Mouse (Mus musculus) C2C12 (cell line): ENCODE data around the gene Dlg4.
"Not testable (repeated sequence)": the region's sequence is repeated elsewhere in the genome, so short reads cannot be mapped to it uniquely, and the experiment has no call there.

Source experiments
- CEBPB ChIP-seq: IDR thresholded peaks from one replicate; pipeline ENCODE4 v1.6.1; 2011; ENCODE audit warnings: low read depth, mild to moderate bottlenecking, control low read depth, moderate library complexity
- CTCF ChIP-seq: IDR thresholded peaks from one replicate; pipeline ENCODE4 v1.5.1; 2011; ENCODE audit not compliant: control insufficient read depth, insufficient read depth, insufficient read length
- FOSL1 ChIP-seq: IDR thresholded peaks from one replicate; pipeline ENCODE4 v1.8.0; 2011; ENCODE audit warnings: mild to moderate bottlenecking, low read length; ENCODE audit not compliant: poor library complexity, insufficient read depth, severe bottlenecking
- MAX ChIP-seq: IDR thresholded peaks from one replicate; pipeline ENCODE4 v1.6.1; 2011; ENCODE audit warnings: mild to moderate bottlenecking, control low read depth
- MYOD1 ChIP-seq: IDR thresholded peaks from one replicate; pipeline ENCODE4 v1.6.1; 2011; ENCODE audit warnings: low read depth; ENCODE audit not compliant: control insufficient read depth, insufficient read length
- MYOG ChIP-seq: IDR thresholded peaks from one replicate; pipeline ENCODE4 v1.6.1; 2011; ENCODE audit not compliant: control insufficient read depth, insufficient read length; ENCODE audit errors: extremely low read depth
- USF1 ChIP-seq: IDR thresholded peaks from one replicate; pipeline ENCODE4 v1.6.1; 2011; ENCODE audit warnings: low read depth, mild to moderate bottlenecking, control low read depth, moderate library complexity

DNA sequence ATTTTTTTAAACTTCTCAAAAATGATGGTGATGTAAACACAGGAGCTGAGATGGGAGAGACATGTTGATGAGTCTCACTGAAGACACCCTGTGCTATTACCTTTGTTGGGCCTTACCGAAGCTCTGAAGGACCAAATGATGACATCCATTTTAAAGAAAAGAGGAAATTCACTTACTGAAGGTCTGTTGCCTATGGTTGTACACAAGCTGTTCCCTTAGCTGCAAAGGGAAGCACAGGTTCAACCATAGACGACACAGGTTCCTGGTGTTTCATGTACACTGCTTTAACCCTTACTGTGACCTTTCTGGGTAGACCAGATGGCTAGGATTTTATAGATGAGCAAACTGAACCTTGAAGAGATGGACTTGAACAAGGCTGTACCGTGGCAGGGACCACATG is 53.9 kb downstream of the Dlg4 start:
- TF ChIP-seq CTCF, USF1, CEBPB, MAX, FOSL1, MYOD1, MYOG: not testable (repeated sequence)
